Mouse (Mus musculus): ENCODE data around the gene Faf1. TPM values are rescaled to one million over a fixed set of nuclear protein-coding genes. Genes with fewer than 3 reads are reported as not detected.

Faf1 gene
- polyA plus RNA-seq, 1 experiment from 2014 or later, result 33.9 TPM

- no peak overlapping the region for H3K4me3 ChIP-seq (ENCODE audit: low read depth, low read length)
These were observed 16.8 kb upstream of the Faf1 start for GRCm38 (mm10) chr4:109659571-109659970.

GRCm38 (mm10) chr4:109660568-109660967, 15.8 kb upstream of the Faf1 start:
- Histone ChIP-seq H3K9ac (ENCODE audit: low read length) (no peak overlapping the region), H3K4me3 (ENCODE audit: low read depth, low read length) (no peak overlapping the region), H3K27me3 (ENCODE audit: control insufficient read depth, insufficient read depth, low read length) (peaks cover 59% of the 10 kb centered on the region), H3K27ac (replicated peaks; ENCODE audit: low read depth, low read length) (no peak overlapping the region), H3K4me1 (ENCODE audit: control insufficient read depth, insufficient read depth, low read length) (peaks cover 8% of the 10 kb centered on the region), H3K9me3 (ENCODE audit: control insufficient read depth, low read length) (no peaks in the 10 kb centered on the region), H3K36me3 (ENCODE audit: control insufficient read depth, insufficient read depth, low read length) (no peaks in the 10 kb centered on the region), H3K4me2 (ENCODE audit: low read depth, severe bottlenecking) (no peak overlapping the region)
- WGBS, result 5% methylated on average over 3 of the region's 3 CpGs
- no peak for DNase-seq (ENCODE audit: low spot score)
- no peak for ATAC-seq (ENCODE audit: insufficient number of reproducible peaks, low FRiP score, low TSS enrichment, low read depth)

More at GRCm38 (mm10) chr4:109659571-109659970, 16.8 kb upstream of the Faf1 start:
- DNase-seq (ENCODE audit: low spot score) (no peak), ATAC-seq (ENCODE audit: insufficient number of reproducible peaks, low FRiP score, low TSS enrichment, low read depth) (no peak)
- no peaks in the 10 kb centered on the region for H3K36me3 ChIP-seq (ENCODE audit: control insufficient read depth, insufficient read depth, low read length)
- H3K27me3 ChIP-seq (ENCODE audit: control insufficient read depth, insufficient read depth, low read length), result peaks cover 56% of the 10 kb centered on the region
- H3K4me2 ChIP-seq (ENCODE audit: low read depth, severe bottlenecking), result no peak overlapping the region
- H3K9ac ChIP-seq (ENCODE audit: low read length), result no peak overlapping the region
- WGBS, result 9% methylated on average over 2 of the region's 2 CpGs
- H3K9me3 ChIP-seq (ENCODE audit: control insufficient read depth, low read length), result no peaks in the 10 kb centered on the region
- H3K4me1 ChIP-seq (ENCODE audit: control insufficient read depth, insufficient read depth, low read length), result peaks cover 8% of the 10 kb centered on the region
- no peak overlapping the region for H3K27ac ChIP-seq (replicated peaks; ENCODE audit: low read depth, low read length)

GRCm38 (mm10) chr4:109661183-109661582, 15.2 kb upstream of the Faf1 start:
- no peak for ATAC-seq (ENCODE audit: insufficient number of reproducible peaks, low FRiP score, low TSS enrichment, low read depth)
- peaks cover 61% of the 10 kb centered on the region for H3K27me3 ChIP-seq (ENCODE audit: control insufficient read depth, insufficient read depth, low read length)
- peak; percentile 41 for DNase-seq (ENCODE audit: low spot score)

GRCm38 (mm10) chr4:109662271-109662670, 14.1 kb upstream of the Faf1 start:
- Histone ChIP-seq H3K27ac (replicated peaks; ENCODE audit: low read depth, low read length) (no peak overlapping the region), H3K27me3 (ENCODE audit: control insufficient read depth, insufficient read depth, low read length) (peaks cover 54% of the 10 kb centered on the region), H3K36me3 (ENCODE audit: control insufficient read depth, insufficient read depth, low read length) (no peaks in the 10 kb centered on the region), H3K9ac (ENCODE audit: low read length) (no peak overlapping the region), H3K4me1 (ENCODE audit: control insufficient read depth, insufficient read depth, low read length) (peaks cover 4% of the 10 kb centered on the region), H3K9me3 (ENCODE audit: control insufficient read depth, low read length) (no peaks in the 10 kb centered on the region), H3K4me2 (ENCODE audit: low read depth, severe bottlenecking) (no peak overlapping the region), H3K4me3 (ENCODE audit: low read depth, low read length) (no peak overlapping the region)
- DNase-seq (ENCODE audit: low spot score) (no peak), ATAC-seq (ENCODE audit: insufficient number of reproducible peaks, low FRiP score, low TSS enrichment, low read depth) (no peak)
- 7% methylated on average over 5 of the region's 5 CpGs for WGBS

More at GRCm38 (mm10) chr4:109661183-109661582, 15.2 kb upstream of the Faf1 start:
- no peak overlapping the region for H3K4me2 ChIP-seq (ENCODE audit: low read depth, severe bottlenecking)
- peaks cover 8% of the 10 kb centered on the region for H3K4me1 ChIP-seq (ENCODE audit: control insufficient read depth, insufficient read depth, low read length)
- no peak overlapping the region for H3K4me3 ChIP-seq (ENCODE audit: low read depth, low read length)
- H3K9me3 ChIP-seq (ENCODE audit: control insufficient read depth, low read length), result no peaks in the 10 kb centered on the region
- no peak overlapping the region for H3K27ac ChIP-seq (replicated peaks; ENCODE audit: low read depth, low read length)
- 2% methylated on average over 5 of the region's 5 CpGs for WGBS
- no peaks in the 10 kb centered on the region for H3K36me3 ChIP-seq (ENCODE audit: control insufficient read depth, insufficient read depth, low read length)
- H3K9ac ChIP-seq (ENCODE audit: low read length), result no peak overlapping the region

- WGBS, result 8% methylated on average over 5 of the region's 5 CpGs
- no peaks in the 10 kb centered on the region for H3K36me3 ChIP-seq (ENCODE audit: control insufficient read depth, insufficient read depth, low read length)
- H3K27me3 ChIP-seq (ENCODE audit: control insufficient read depth, insufficient read depth, low read length), result peaks cover 43% of the 10 kb centered on the region
- no peak for DNase-seq (ENCODE audit: low spot score)
- no peak for ATAC-seq (ENCODE audit: insufficient number of reproducible peaks, low FRiP score, low TSS enrichment, low read depth)
- no peak overlapping the region for H3K9ac ChIP-seq (ENCODE audit: low read length)
- no peak overlapping the region for H3K27ac ChIP-seq (replicated peaks; ENCODE audit: low read depth, low read length)
- H3K9me3 ChIP-seq (ENCODE audit: control insufficient read depth, low read length), result no peaks in the 10 kb centered on the region
- no peak overlapping the region for H3K4me3 ChIP-seq (ENCODE audit: low read depth, low read length)
- H3K4me2 ChIP-seq (ENCODE audit: low read depth, severe bottlenecking), result no peak overlapping the region
- no peaks in the 10 kb centered on the region for H3K4me1 ChIP-seq (ENCODE audit: control insufficient read depth, insufficient read depth, low read length)
These were observed 12.3 kb upstream of the Faf1 start for GRCm38 (mm10) chr4:109664091-109664490.

GRCm38 (mm10) chr4:109665101-109665981, 11.0 kb upstream of the Faf1 start:
- H3K9ac ChIP-seq (ENCODE audit: low read length), result peak overlapping the region; percentile 92
- 1% methylated on average over 49 of the region's 49 CpGs for WGBS
- H3K9me3 ChIP-seq (ENCODE audit: control insufficient read depth, low read length), result no peaks in the 10 kb centered on the region
- H3K4me3 ChIP-seq (ENCODE audit: low read depth, low read length), result peak overlapping the region; percentile 57
- peaks cover 34% of the 10 kb centered on the region for H3K27me3 ChIP-seq (ENCODE audit: control insufficient read depth, insufficient read depth, low read length)
- no peak overlapping the region for H3K27ac ChIP-seq (replicated peaks; ENCODE audit: low read depth, low read length)
- no peaks in the 10 kb centered on the region for H3K36me3 ChIP-seq (ENCODE audit: control insufficient read depth, insufficient read depth, low read length)
- peak; percentile 70 for DNase-seq (ENCODE audit: low spot score)
- peak overlapping the region; percentile 96 for H3K4me2 ChIP-seq (ENCODE audit: low read depth, severe bottlenecking)
- no peaks in the 10 kb centered on the region for H3K4me1 ChIP-seq (ENCODE audit: control insufficient read depth, insufficient read depth, low read length)
- peak; percentile 12; the same call in 1 of the 2 replicates for ATAC-seq (ENCODE audit: insufficient number of reproducible peaks, low FRiP score, low TSS enrichment, low read depth)

GRCm38 (mm10) chr4:109665982-109666460, 10.4 kb upstream of the Faf1 start:
- H3K27me3 ChIP-seq (ENCODE audit: control insufficient read depth, insufficient read depth, low read length), result peaks cover 30% of the 10 kb centered on the region
- peak overlapping the region; percentile 96 for H3K4me2 ChIP-seq (ENCODE audit: low read depth, severe bottlenecking)
- no peaks in the 10 kb centered on the region for H3K9me3 ChIP-seq (ENCODE audit: control insufficient read depth, low read length)
- 0% methylated on average over 47 of the region's 49 CpGs for WGBS
- H3K27ac ChIP-seq (replicated peaks; ENCODE audit: low read depth, low read length), result no peak overlapping the region
- H3K36me3 ChIP-seq (ENCODE audit: control insufficient read depth, insufficient read depth, low read length), result no peaks in the 10 kb centered on the region
- DNase-seq (ENCODE audit: low spot score), result peak; percentile 71
- H3K9ac ChIP-seq (ENCODE audit: low read length), result peak overlapping the region; percentile 92
- H3K4me3 ChIP-seq (ENCODE audit: low read depth, low read length), result peak overlapping the region; percentile 57
- ATAC-seq (ENCODE audit: insufficient number of reproducible peaks, low FRiP score, low TSS enrichment, low read depth), result peak; percentile 49; the same call in 1 of the 2 replicates
- no peaks in the 10 kb centered on the region for H3K4me1 ChIP-seq (ENCODE audit: control insufficient read depth, insufficient read depth, low read length)

- Histone ChIP-seq H3K27me3 (ENCODE audit: control insufficient read depth, insufficient read depth, low read length) (peaks cover 24% of the 10 kb centered on the region), H3K27ac (replicated peaks; ENCODE audit: low read depth, low read length) (peak within 1 kb of the TSS; percentile 73), H3K4me1 (ENCODE audit: control insufficient read depth, insufficient read depth, low read length) (no peaks in the 10 kb centered on the region), H3K9ac (ENCODE audit: low read length) (peak within 1 kb of the TSS; percentile 92), H3K9me3 (ENCODE audit: control insufficient read depth, low read length) (no peaks in the 10 kb centered on the region), H3K36me3 (ENCODE audit: control insufficient read depth, insufficient read depth, low read length) (no peaks in the 10 kb centered on the region), H3K4me2 (ENCODE audit: low read depth, severe bottlenecking) (peak within 1 kb of the TSS; percentile 96), H3K4me3 (ENCODE audit: low read depth, low read length) (peak within 1 kb of the TSS; percentile 57)
- ATAC-seq (ENCODE audit: insufficient number of reproducible peaks, low FRiP score, low TSS enrichment, low read depth) (peak; percentile 94), DNase-seq (ENCODE audit: low spot score) (peak; percentile 85)
- WGBS, result under 1% methylated on average over 64 of the region's 64 CpGs
These were observed 9.7 kb upstream of the Faf1 start, which contains the start of gene Cdkn2c for GRCm38 (mm10) chr4:109666461-109667269. Gene Cdkn2c, minus strand, starts transcription at chr4:109667189.
